Mouse (Mus musculus): ENCODE results near the gene Irf2bp1. TPM values are rescaled to one million over a fixed set of nuclear protein-coding genes. Genes with fewer than 3 reads are reported as not detected.

Irf2bp1 gene
- polyA plus RNA-seq, 1 experiment from 2014 or later, result 26.6 TPM

DNA sequence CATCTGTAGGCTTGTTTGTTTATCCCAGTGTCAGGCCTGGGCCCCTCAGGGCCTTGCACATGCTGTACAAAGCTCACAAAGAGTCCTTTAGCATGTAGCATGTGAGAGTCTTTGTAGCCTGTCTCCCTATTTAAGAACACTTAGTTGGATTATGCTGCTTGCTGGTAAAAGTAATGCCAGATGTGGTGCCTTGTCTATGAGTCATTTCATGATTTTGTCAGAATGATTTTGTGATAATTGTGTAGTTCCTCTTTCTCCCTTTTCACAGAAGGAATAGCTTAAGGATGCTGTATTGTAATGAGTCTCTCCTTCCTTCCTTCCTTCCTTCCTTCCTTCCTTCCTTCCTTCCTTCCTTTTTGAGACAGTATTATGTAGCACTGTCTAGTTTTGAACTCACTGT is 24.2 kb downstream of the Irf2bp1 start:
- no peaks in the 10 kb centered on the region for H3K9me3 ChIP-seq (ENCODE audit: control insufficient read depth, low read length)
- H3K36me3 ChIP-seq (ENCODE audit: control insufficient read depth, insufficient read depth, low read length), result peaks cover 43% of the 10 kb centered on the region
- H3K27ac ChIP-seq (replicated peaks; ENCODE audit: low read depth, low read length), result no peak overlapping the region
- H3K4me1 ChIP-seq (ENCODE audit: control insufficient read depth, insufficient read depth, low read length), result peaks cover 11% of the 10 kb centered on the region; the same call in 1 of the 2 replicates
- no peak for DNase-seq (ENCODE audit: low spot score)
- H3K4me3 ChIP-seq (ENCODE audit: low read depth, low read length), result no peak overlapping the region
- H3K4me2 ChIP-seq (ENCODE audit: low read depth, low read length), result no peak overlapping the region
- H3K27me3 ChIP-seq (replicated peaks; ENCODE audit: control insufficient read depth, insufficient read depth, low read length), result peaks cover 8% of the 10 kb centered on the region
- no peak overlapping the region for H3K9ac ChIP-seq (ENCODE audit: low read depth, low read length)
- no peak for ATAC-seq (ENCODE audit: low read depth)

DNA sequence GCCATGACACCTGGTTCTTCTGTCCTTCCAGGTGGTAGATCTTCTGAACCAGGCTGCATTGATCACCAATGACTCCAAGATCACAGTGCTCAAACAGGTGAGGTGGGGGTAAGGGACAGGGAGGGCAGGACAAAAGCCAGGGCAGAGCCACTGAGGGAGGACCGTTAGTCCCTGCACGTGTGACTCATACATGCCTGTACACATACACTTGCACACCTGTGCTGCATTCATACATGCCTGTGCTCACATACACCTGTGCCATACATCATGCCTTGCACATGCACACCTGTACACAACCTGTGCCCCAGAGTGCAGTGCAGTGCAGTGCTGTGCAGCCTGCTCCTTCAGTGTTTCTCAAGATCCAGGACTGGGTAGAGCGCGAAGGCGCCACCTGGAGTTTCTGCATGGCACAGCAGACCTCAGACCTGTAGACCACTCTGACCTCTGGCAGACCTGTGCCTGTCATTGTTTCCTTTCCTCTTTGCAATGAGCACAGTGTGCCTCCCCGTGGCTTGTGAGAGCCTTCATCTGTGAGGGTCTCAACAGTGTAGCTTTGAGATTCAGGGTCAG is 25.3 kb downstream of the Irf2bp1 start:
- Histone ChIP-seq H3K4me3 (ENCODE audit: low read depth, low read length) (no peak overlapping the region), H3K9me3 (ENCODE audit: control insufficient read depth, low read length) (no peaks in the 10 kb centered on the region), H3K36me3 (ENCODE audit: control insufficient read depth, insufficient read depth, low read length) (peaks cover 52% of the 10 kb centered on the region), H3K9ac (ENCODE audit: low read depth, low read length) (no peak overlapping the region), H3K27me3 (replicated peaks; ENCODE audit: control insufficient read depth, insufficient read depth, low read length) (no peaks in the 10 kb centered on the region), H3K4me1 (ENCODE audit: control insufficient read depth, insufficient read depth, low read length) (peaks cover 11% of the 10 kb centered on the region; the same call in 1 of the 2 replicates), H3K27ac (replicated peaks; ENCODE audit: low read depth, low read length) (no peak overlapping the region), H3K4me2 (ENCODE audit: low read depth, low read length) (no peak overlapping the region)
- peak; percentile 47 for ATAC-seq (ENCODE audit: low read depth)
- WGBS, result 76% methylated on average over 5 of the region's 6 CpGs
- DNase-seq (ENCODE audit: low spot score), result peak; percentile 41

DNA sequence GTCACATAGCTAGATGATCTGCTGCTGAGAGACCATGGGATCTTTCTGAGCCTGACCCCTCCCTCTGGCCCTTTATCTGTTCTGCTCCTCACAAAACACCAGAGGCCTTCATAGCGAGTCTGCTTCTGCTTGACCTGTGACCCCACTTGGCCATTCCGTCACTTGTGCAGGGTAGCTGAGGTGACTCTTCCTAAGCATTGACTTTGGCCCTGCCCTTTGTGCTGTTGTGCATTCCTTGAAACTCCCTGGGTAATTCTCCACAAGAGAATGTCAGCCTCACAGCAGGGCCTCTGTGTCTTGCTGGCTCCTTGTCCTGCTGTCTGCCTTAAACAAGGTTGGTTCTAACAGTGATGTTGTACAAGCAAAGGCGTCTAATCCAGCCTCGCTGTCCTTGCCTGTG is 27.8 kb downstream of the Irf2bp1 start:
- no peaks in the 10 kb centered on the region for H3K27me3 ChIP-seq (replicated peaks; ENCODE audit: control insufficient read depth, insufficient read depth, low read length)
- DNase-seq (ENCODE audit: low spot score) (no peak), ATAC-seq (ENCODE audit: low read depth) (no peak)
- no peak overlapping the region for H3K9ac ChIP-seq (ENCODE audit: low read depth, low read length)
- H3K36me3 ChIP-seq (ENCODE audit: control insufficient read depth, insufficient read depth, low read length), result peaks cover 77% of the 10 kb centered on the region
- H3K4me1 ChIP-seq (ENCODE audit: control insufficient read depth, insufficient read depth, low read length), result no peaks in the 10 kb centered on the region
- H3K4me3 ChIP-seq (ENCODE audit: low read depth, low read length), result no peak overlapping the region
- 63% methylated on average over 4 of the region's 4 CpGs for WGBS
- H3K4me2 ChIP-seq (ENCODE audit: low read depth, low read length), result no peak overlapping the region
- H3K27ac ChIP-seq (replicated peaks; ENCODE audit: low read depth, low read length), result no peak overlapping the region
- no peaks in the 10 kb centered on the region for H3K9me3 ChIP-seq (ENCODE audit: control insufficient read depth, low read length)

DNA sequence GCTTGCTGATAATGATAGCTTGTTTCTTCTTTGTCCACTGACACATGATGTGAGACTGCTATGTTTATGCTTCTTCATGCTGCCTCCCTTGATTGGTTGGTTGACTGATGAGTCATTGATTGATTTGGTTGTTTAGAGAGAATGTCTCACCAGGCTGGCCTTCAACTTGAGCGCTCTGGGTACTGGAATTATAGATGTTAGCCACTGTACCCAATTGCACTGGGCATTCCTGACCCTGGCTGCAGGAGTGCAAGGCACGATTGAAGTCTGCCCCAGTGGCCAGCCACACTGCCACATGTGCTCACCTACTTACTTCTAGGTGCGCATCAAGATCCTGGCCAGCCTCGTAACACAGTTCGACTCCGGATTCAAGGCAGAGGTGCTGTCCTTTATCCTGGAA is 40.8 kb downstream of the Irf2bp1 start:
- no peaks in the 10 kb centered on the region for H3K27me3 ChIP-seq (replicated peaks; ENCODE audit: control insufficient read depth, insufficient read depth, low read length)
- 100% methylated on average over 6 of the region's 6 CpGs for WGBS
- H3K27ac ChIP-seq (replicated peaks; ENCODE audit: low read depth, low read length), result no peak overlapping the region
- no peaks in the 10 kb centered on the region for H3K4me1 ChIP-seq (ENCODE audit: control insufficient read depth, insufficient read depth, low read length)
- no peak for DNase-seq (ENCODE audit: low spot score)
- H3K9me3 ChIP-seq (ENCODE audit: control insufficient read depth, low read length), result no peaks in the 10 kb centered on the region
- no peak overlapping the region for H3K4me2 ChIP-seq (ENCODE audit: low read depth, low read length)
- no peak overlapping the region for H3K9ac ChIP-seq (ENCODE audit: low read depth, low read length)
- H3K36me3 ChIP-seq (ENCODE audit: control insufficient read depth, insufficient read depth, low read length), result peaks cover 99% of the 10 kb centered on the region
- no peak for ATAC-seq (ENCODE audit: low read depth)
- H3K4me3 ChIP-seq (ENCODE audit: low read depth, low read length), result no peak overlapping the region

DNA sequence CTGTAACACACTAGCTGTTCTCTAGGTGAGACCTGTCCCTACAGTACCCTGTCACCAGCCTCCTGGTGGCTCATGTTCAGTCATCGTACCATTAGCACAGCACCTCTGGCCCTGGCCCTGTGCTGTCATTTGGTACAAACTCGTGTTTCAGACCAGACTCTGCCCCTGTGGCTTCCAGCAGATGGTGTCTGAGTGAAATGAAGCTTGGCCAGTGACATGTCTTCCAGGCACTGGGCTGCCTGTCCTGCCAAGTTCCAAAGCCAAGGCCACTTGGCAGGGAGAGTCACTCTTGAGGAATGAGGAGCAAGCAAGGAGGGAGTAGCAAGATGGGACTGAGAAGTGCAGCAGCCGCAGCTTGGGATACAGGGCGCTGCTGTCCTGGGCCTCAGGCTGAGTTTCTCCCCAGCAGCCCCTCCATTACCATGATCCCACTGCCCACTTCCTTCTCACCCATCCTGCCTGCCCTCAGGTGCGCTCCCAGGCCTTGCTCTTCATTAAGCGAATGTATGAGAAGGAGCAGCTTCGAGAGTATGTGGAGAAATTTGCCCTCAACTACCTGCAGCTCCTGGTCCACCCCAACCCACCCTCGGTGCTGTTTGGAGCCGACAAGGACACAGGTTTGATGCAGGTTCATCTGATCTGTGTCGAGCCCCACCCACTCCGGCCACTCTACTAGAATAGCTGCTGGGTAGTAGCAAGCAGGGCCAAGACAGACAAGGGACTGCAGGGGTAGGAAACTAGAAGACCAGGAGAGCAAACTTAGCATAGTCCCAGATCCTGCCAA is 42.6 kb downstream of the Irf2bp1 start:
- DNase-seq (ENCODE audit: low spot score) (no peak), ATAC-seq (ENCODE audit: low read depth) (no peak)
- no peaks in the 10 kb centered on the region for H3K4me1 ChIP-seq (ENCODE audit: control insufficient read depth, insufficient read depth, low read length)
- no peaks in the 10 kb centered on the region for H3K27me3 ChIP-seq (replicated peaks; ENCODE audit: control insufficient read depth, insufficient read depth, low read length)
- 91% methylated on average over 10 of the region's 11 CpGs for WGBS
- no peaks in the 10 kb centered on the region for H3K9me3 ChIP-seq (ENCODE audit: control insufficient read depth, low read length)
- H3K27ac ChIP-seq (replicated peaks; ENCODE audit: low read depth, low read length), result no peak overlapping the region
- no peak overlapping the region for H3K9ac ChIP-seq (ENCODE audit: low read depth, low read length)
- peaks cover 99% of the 10 kb centered on the region for H3K36me3 ChIP-seq (ENCODE audit: control insufficient read depth, insufficient read depth, low read length)
- no peak overlapping the region for H3K4me3 ChIP-seq (ENCODE audit: low read depth, low read length)
- no peak overlapping the region for H3K4me2 ChIP-seq (ENCODE audit: low read depth, low read length)

DNA sequence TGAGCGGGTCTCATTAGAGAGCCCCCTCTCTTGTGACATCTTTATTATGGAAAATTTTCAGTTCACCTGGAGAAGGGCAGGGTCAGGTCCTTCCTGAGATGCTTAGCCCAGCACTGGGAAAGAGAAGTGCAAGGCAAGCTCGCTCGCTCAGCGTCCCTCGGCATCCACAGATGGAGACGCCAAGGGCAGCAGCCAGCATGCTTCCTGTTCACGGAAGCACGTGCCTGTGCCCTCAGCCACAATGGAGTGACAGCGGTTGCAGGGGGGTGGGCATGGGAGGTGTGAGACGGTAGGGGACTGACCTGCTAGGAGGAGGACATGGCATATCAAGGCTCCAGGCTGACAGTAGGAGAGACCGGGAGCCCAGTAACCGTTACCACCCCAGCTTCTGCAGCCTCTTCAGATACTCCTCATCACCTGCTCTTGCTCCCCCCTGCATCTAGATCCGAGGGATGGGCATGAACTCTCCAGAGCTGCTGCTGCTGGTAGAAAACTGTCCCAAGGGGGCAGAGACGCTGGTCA is 44.2 kb downstream of the Irf2bp1 start:
- 81% methylated on average over 14 of the region's 14 CpGs for WGBS
- no peaks in the 10 kb centered on the region for H3K4me1 ChIP-seq (ENCODE audit: control insufficient read depth, insufficient read depth, low read length)
- DNase-seq (ENCODE audit: low spot score), result no peak
- H3K9me3 ChIP-seq (ENCODE audit: control insufficient read depth, low read length), result no peaks in the 10 kb centered on the region
- no peak overlapping the region for H3K4me3 ChIP-seq (ENCODE audit: low read depth, low read length)
- no peak overlapping the region for H3K27ac ChIP-seq (replicated peaks; ENCODE audit: low read depth, low read length)
- H3K27me3 ChIP-seq (replicated peaks; ENCODE audit: control insufficient read depth, insufficient read depth, low read length), result no peaks in the 10 kb centered on the region
- no peak overlapping the region for H3K4me2 ChIP-seq (ENCODE audit: low read depth, low read length)
- H3K9ac ChIP-seq (ENCODE audit: low read depth, low read length), result no peak overlapping the region
- ATAC-seq (ENCODE audit: low read depth), result no peak
- peaks cover 98% of the 10 kb centered on the region for H3K36me3 ChIP-seq (ENCODE audit: control insufficient read depth, insufficient read depth, low read length)

DNA sequence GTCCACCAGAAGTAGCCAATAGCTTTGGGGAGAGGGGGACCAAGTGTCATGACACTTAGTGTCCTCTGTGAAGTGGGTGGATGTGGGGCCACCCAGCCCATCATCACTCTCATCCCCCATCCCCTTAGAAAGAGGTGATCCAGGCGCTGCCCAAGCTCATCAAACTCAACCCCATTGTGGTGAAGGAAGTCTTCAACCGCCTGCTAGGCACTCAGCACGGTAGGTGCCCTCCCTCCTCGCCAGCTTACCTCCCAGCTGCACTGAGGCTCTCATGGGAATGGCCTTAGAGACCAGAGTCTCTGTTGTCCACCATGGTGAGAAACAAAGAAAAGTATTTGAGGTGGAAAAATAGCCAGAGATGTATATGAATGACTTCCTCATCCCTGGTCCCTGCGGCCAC is 45.4 kb downstream of the Irf2bp1 start:
- no peak overlapping the region for H3K4me2 ChIP-seq (ENCODE audit: low read depth, low read length)
- H3K4me3 ChIP-seq (ENCODE audit: low read depth, low read length), result no peak overlapping the region
- H3K9me3 ChIP-seq (ENCODE audit: control insufficient read depth, low read length), result no peaks in the 10 kb centered on the region
- DNase-seq (ENCODE audit: low spot score) (no peak), ATAC-seq (ENCODE audit: low read depth) (no peak)
- no peak overlapping the region for H3K27ac ChIP-seq (replicated peaks; ENCODE audit: low read depth, low read length)
- H3K36me3 ChIP-seq (ENCODE audit: control insufficient read depth, insufficient read depth, low read length), result peaks cover 94% of the 10 kb centered on the region
- H3K4me1 ChIP-seq (ENCODE audit: control insufficient read depth, insufficient read depth, low read length), result no peaks in the 10 kb centered on the region
- no peaks in the 10 kb centered on the region for H3K27me3 ChIP-seq (replicated peaks; ENCODE audit: control insufficient read depth, insufficient read depth, low read length)
- WGBS, result 90% methylated on average over 4 of the region's 5 CpGs
- no peak overlapping the region for H3K9ac ChIP-seq (ENCODE audit: low read depth, low read length)

DNA sequence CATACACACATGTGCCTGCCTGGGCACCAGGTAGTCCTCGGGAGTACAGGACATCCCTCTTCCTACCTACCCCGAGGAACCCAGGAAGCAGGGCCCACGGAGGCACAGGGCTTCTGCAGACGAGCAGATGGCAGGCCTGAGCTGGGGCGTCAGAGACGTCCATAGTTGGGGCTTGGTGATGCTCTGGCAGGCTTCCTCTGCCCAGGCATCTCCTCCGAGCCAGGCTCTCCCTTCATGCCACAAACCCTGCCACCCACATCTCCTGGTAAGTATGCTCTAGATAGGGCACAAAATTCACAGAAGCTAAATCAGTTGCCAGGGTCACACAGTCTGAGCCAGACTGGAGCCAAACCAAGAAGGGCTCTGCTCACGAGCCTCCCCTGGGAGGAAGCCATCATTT is 46.3 kb downstream of the Irf2bp1 start:
- 83% methylated on average over 8 of the region's 8 CpGs for WGBS
- no peak overlapping the region for H3K9ac ChIP-seq (ENCODE audit: low read depth, low read length)
- H3K27me3 ChIP-seq (replicated peaks; ENCODE audit: control insufficient read depth, insufficient read depth, low read length), result no peaks in the 10 kb centered on the region
- ATAC-seq (ENCODE audit: low read depth) (no peak), DNase-seq (ENCODE audit: low spot score) (no peak)
- H3K36me3 ChIP-seq (ENCODE audit: control insufficient read depth, insufficient read depth, low read length), result peaks cover 89% of the 10 kb centered on the region
- no peaks in the 10 kb centered on the region for H3K9me3 ChIP-seq (ENCODE audit: control insufficient read depth, low read length)
- H3K27ac ChIP-seq (replicated peaks; ENCODE audit: low read depth, low read length), result no peak overlapping the region
- H3K4me3 ChIP-seq (ENCODE audit: low read depth, low read length), result no peak overlapping the region
- no peak overlapping the region for H3K4me2 ChIP-seq (ENCODE audit: low read depth, low read length)
- H3K4me1 ChIP-seq (ENCODE audit: control insufficient read depth, insufficient read depth, low read length), result no peaks in the 10 kb centered on the region

DNA sequence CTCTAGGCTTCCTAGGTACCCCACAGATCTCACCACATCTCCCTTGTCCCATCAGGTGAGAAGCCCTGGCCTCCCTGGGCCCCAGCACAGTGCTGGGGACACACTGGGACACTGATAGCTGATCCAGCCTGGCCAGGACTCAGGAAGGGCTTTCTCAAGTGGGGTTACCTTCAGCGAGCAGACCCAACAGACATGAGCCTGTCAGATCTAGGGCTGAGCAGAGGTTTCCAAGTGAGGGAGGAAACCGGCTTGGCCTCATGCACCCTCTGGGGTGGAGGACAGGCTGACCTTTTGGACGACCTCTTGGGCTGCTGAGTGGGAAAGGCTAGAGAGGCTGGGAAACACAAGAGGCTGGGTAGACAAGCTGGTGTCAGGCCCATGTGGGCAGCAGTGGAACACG is 47.3 kb downstream of the Irf2bp1 start:
- H3K9ac ChIP-seq (ENCODE audit: low read depth, low read length), result no peak overlapping the region
- H3K4me3 ChIP-seq (ENCODE audit: low read depth, low read length), result no peak overlapping the region
- H3K27ac ChIP-seq (replicated peaks; ENCODE audit: low read depth, low read length), result no peak overlapping the region
- no peak overlapping the region for H3K4me2 ChIP-seq (ENCODE audit: low read depth, low read length)
- H3K27me3 ChIP-seq (replicated peaks; ENCODE audit: control insufficient read depth, insufficient read depth, low read length), result no peaks in the 10 kb centered on the region
- WGBS, result 57% methylated on average over 4 of the region's 4 CpGs
- DNase-seq (ENCODE audit: low spot score) (no peak), ATAC-seq (ENCODE audit: low read depth) (no peak)
- H3K36me3 ChIP-seq (ENCODE audit: control insufficient read depth, insufficient read depth, low read length), result peaks cover 79% of the 10 kb centered on the region
- H3K4me1 ChIP-seq (ENCODE audit: control insufficient read depth, insufficient read depth, low read length), result no peaks in the 10 kb centered on the region
- no peaks in the 10 kb centered on the region for H3K9me3 ChIP-seq (ENCODE audit: control insufficient read depth, low read length)
